Mouse (Mus musculus): ENCODE measurements around the gene Gm7361.

DNA sequence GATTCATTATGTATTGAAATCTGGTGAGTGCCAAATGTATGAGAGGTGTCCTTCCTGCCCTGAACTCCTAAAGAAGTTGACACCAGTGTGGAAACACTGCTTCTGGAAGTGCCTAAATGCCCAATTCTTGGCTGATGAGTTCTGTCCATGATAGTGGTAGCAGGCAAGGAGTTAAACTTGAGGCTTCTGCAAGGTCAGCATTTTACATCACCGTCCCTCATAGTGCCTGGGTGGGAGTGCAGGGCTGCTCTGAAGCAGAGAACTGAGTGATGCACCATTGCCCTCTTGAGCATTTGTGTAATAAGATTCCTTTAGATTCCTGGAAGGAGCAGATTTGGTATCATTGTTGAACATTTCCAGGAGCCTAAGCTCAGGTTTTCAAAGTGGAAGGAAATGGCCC is 34.1 kb downstream of the Gm7361 start:
- TF ChIP-seq CTCF (IDR thresholded peaks at IDR 0.05; ENCODE audit: borderline replicate concordance, insufficient read depth, low read length), result no peak
- TF ChIP-seq POLR2A (IDR thresholded peaks at IDR 0.05; ENCODE audit: low read depth, low read length), result no peak

Measured in embryonic fibroblast, embryonic 13.5 days (primary cell).